Mouse (Mus musculus) heart, adult 2 months (tissue): Measurements from ENCODE around the gene Ston1. TPM values are rescaled to one million over a fixed set of nuclear protein-coding genes. Genes with fewer than 3 reads are reported as not detected.

Experiments used
- DNase-seq, 2 experiments: peaks; one replicate each; pipeline ENCODE4 v3.0.0; 2021
- H3K27ac ChIP-seq: fragments of 200-600 bp; 2 replicates; pipeline ENCODE4 v1.8.1; 2022
- H3K27me3 ChIP-seq: fragments of 200-500 bp; 2 replicates; pipeline ENCODE4 v1.6.1; 2012; ENCODE audit warnings: mild to moderate bottlenecking, low read length, inconsistent platforms, mixed read lengths; ENCODE audit not compliant: control insufficient read depth, insufficient read depth
- H3K36me3 ChIP-seq: fragments of 200-500 bp; 2 replicates; pipeline ENCODE4 v1.6.1; 2012; ENCODE audit warnings: low read length, inconsistent platforms; ENCODE audit not compliant: control insufficient read depth, insufficient read depth
- H3K4me1 ChIP-seq: fragments of 200-500 bp; 2 replicates; pipeline ENCODE4 v1.6.1; 2011; ENCODE audit warnings: low read length; ENCODE audit not compliant: control insufficient read depth, insufficient read depth
- H3K4me3 ChIP-seq: fragments of 200-600 bp; 2 replicates; pipeline ENCODE4 v1.8.1; 2022
- H3K79me2 ChIP-seq: fragments of 200-500 bp; replicated peaks from 2 replicates; pipeline ENCODE4 v1.6.1; 2012; ENCODE audit warnings: mild to moderate bottlenecking, inconsistent platforms, low read length, moderate library complexity, mixed read lengths; ENCODE audit not compliant: control insufficient read depth, insufficient read depth
- H3K9ac ChIP-seq: fragments of 200-500 bp; 2 replicates; pipeline ENCODE4 v1.6.1; 2012; ENCODE audit warnings: low read depth, mild to moderate bottlenecking, control low read depth, inconsistent platforms, low read length, mixed read lengths
- CTCF ChIP-seq: fragments of 200-600 bp; IDR thresholded peaks from 2 replicates; pipeline ENCODE4 v1.8.1; 2022; ENCODE audit warnings: antibody characterized with exemption, mild to moderate bottlenecking, moderate library complexity
- EP300 ChIP-seq: fragments of 200-500 bp; IDR thresholded peaks from 2 replicates; pipeline ENCODE4 v1.6.1; 2011; ENCODE audit warnings: low read depth, low read length, control low read depth; ENCODE audit not compliant: insufficient read depth
- POLR2A ChIP-seq: fragments of 200-500 bp; IDR thresholded peaks from 2 replicates; pipeline ENCODE4 v1.6.1; 2011; ENCODE audit warnings: mild to moderate bottlenecking, low read depth, low read length, control low read depth; ENCODE audit not compliant: insufficient read depth
- WGBS: fragments of 180-500 bp; shearing (Covaris S2); methylation state at CpG from one replicate; pipeline ENCODE4 v1.1.7; 2018; 5-methylcytosine and 5-hydroxymethylcytosine counted together
- intact Hi-C: fragments of 180-260 bp; cut with DNase I; formaldehyde crosslinking; loops from one replicate; pipeline ENCODE4 v1.15.1; 2025
- polyA plus RNA-seq: library from polyadenylated mRNA; depleted of rRNA; stranded (reverse); fragments of >200 nt; gene quantifications from 2 replicates; pipeline ENCODE4 v1.2.3, GENCODE M21; 2012
- total RNA-seq, 2 experiments: library from RNA; stranded (reverse); gene quantifications; 2 replicates each; pipeline ENCODE4 v1.2.3; 2021

Gene Ston1
- total and polyA plus RNA-seq, 3 experiments: 9.4 to 21.8 (median 18.9) TPM

GRCm38 (mm10) chr17:88628676-88629380 lies 31.3 kb downstream of the Ston1 start:
- peak; percentile 61 to 86 for DNase-seq
- no peak overlapping the region for H3K4me3 ChIP-seq
- TF ChIP-seq CTCF (no peak), POLR2A (0 out of 2 replicates have a peak, but pooled peaks have one; percentile 18), EP300 (peak; percentile 78; the same call in 1 of the 2 replicates)
- peaks cover 23% of the 10 kb centered on the region for H3K4me1 ChIP-seq
- H3K36me3 ChIP-seq: peaks cover 6% of the 10 kb centered on the region; the same call in 1 of the 2 replicates
- H3K9ac ChIP-seq: no peak overlapping the region
- H3K27me3 ChIP-seq: no peaks in the 10 kb centered on the region
- H3K27ac ChIP-seq: peak overlapping the region; percentile 42
- H3K79me2 ChIP-seq: no peaks in the 10 kb centered on the region
- intact Hi-C loops: loop anchor here (1.0 kb wide), 1 partner anchor 32 kb away; the partner anchor contains the start of gene Ston1
- 16% methylated on average over 9 of the region's 10 CpGs for WGBS

GRCm38 (mm10) chr17:88629381-88629759 lies 31.9 kb downstream of the Ston1 start:
- TF ChIP-seq CTCF: no peak
- TF ChIP-seq POLR2A: no peak
- TF ChIP-seq EP300: 0 out of 2 replicates have a peak, but pooled peaks have one; percentile 28
- Histone ChIP-seq H3K9ac (peak overlapping the region; percentile 43; the same call in 1 of the 2 replicates), H3K27ac (peak overlapping the region; percentile 42), H3K27me3 (no peaks in the 10 kb centered on the region), H3K4me3 (no peak overlapping the region), H3K79me2 (no peaks in the 10 kb centered on the region), H3K36me3 (peaks cover 6% of the 10 kb centered on the region; the same call in 1 of the 2 replicates), H3K4me1 (peaks cover 23% of the 10 kb centered on the region)
- 9% methylated on average over 4 of the region's 4 CpGs for WGBS
- peak; percentile 70 to 76 for DNase-seq
- intact Hi-C loops: loop anchor here (1.0 kb wide), 1 partner anchor 32 kb away; the partner anchor contains the start of gene Ston1

DNA sequence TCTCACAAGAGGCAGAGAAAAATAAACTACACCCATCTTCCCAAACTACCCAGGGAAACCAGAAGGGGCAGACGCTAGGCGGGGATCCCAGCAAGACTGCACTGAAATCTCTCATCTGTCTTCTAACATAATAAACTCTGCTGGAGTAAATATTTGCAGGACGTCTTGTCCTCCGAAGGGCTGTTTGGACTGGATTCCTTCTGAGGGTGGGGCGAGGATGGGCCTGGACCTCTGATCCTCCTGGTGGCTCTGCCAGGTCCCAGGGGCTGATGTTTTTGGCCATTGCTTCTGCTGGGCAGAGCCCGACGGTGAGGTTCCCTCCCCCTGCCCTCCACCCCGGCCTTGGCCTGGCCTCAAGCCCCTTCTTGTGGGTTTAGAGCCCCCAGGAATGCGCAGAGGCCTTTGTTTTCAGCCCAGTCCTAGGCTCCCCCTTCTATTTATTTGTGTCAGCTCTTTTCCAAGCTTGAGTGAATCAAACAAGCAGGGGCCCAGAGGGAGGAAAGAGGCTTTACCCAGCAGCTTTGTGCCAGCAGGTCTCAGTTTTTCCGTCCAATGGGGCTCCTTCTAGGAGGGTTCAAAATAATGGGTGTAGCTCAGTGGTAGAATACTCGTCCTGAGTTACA lies 32.6 kb downstream of the Ston1 start:
- H3K4me1 ChIP-seq: peaks cover 23% of the 10 kb centered on the region
- no peak for TF ChIP-seq POLR2A
- TF ChIP-seq EP300: 0 out of 2 replicates have a peak, but pooled peaks have one; percentile 35
- peak; percentile 38 for TF ChIP-seq CTCF
- no peaks in the 10 kb centered on the region for H3K27me3 ChIP-seq
- H3K9ac ChIP-seq: no peak overlapping the region
- peaks cover 6% of the 10 kb centered on the region; the same call in 1 of the 2 replicates for H3K36me3 ChIP-seq
- H3K79me2 ChIP-seq: no peaks in the 10 kb centered on the region
- WGBS: 40% methylated on average over 11 of the region's 11 CpGs
- peak overlapping the region; percentile 42 for H3K27ac ChIP-seq
- intact Hi-C loops: loop anchor here (1.0 kb wide), 1 partner anchor 33 kb away; the partner anchor contains the start of gene Ston1
- DNase-seq: peak; percentile 70 to 75
- H3K4me3 ChIP-seq: no peak overlapping the region

DNA sequence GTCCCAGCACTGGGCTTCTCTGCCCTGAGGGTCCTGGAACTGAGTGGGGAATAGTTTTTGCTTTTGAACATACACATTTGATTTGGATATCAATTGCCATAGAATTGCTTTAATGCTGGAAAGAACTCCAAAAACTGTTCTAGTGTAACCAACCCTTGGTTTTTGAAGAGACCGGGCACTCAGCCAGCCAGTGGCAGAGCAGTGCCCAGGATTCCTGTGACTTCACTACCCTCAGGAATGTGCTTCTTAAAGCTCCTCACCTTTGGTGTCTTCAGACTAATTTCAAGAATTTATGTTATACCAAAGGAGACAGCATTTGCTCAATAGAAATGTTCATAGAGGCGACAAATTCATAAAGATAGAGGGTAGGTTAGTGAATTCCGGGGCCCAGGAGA lies 33.1 kb downstream of the Ston1 start:
- intact Hi-C loops: no loop called here
- Histone ChIP-seq H3K27ac (peak overlapping the region; percentile 42), H3K36me3 (peaks cover 6% of the 10 kb centered on the region; the same call in 1 of the 2 replicates), H3K27me3 (no peaks in the 10 kb centered on the region), H3K9ac (no peak overlapping the region), H3K4me3 (no peak overlapping the region), H3K79me2 (no peaks in the 10 kb centered on the region), H3K4me1 (peaks cover 22% of the 10 kb centered on the region)
- DNase-seq: no peak
- TF ChIP-seq POLR2A (no peak), CTCF (no peak), EP300 (no peak)
- 69% methylated on average over 3 of the region's 3 CpGs for WGBS

GRCm38 (mm10) chr17:88632631-88633030 lies 35.1 kb downstream of the Ston1 start:
- H3K27me3 ChIP-seq: no peaks in the 10 kb centered on the region
- intact Hi-C loops: no loop called here
- TF ChIP-seq POLR2A (no peak), CTCF (no peak), EP300 (no peak)
- no peaks in the 10 kb centered on the region for H3K79me2 ChIP-seq
- 54% methylated on average over 3 of the region's 3 CpGs for WGBS
- peaks cover 6% of the 10 kb centered on the region; the same call in 1 of the 2 replicates for H3K36me3 ChIP-seq
- H3K4me1 ChIP-seq: peaks cover 13% of the 10 kb centered on the region
- H3K9ac ChIP-seq: no peak overlapping the region
- no peak for DNase-seq
- no peak overlapping the region for H3K27ac ChIP-seq
- H3K4me3 ChIP-seq: no peak overlapping the region

- Histone ChIP-seq H3K9ac (no peak overlapping the region), H3K27me3 (no peaks in the 10 kb centered on the region), H3K27ac (no peak overlapping the region), H3K4me3 (no peak overlapping the region), H3K79me2 (no peaks in the 10 kb centered on the region), H3K36me3 (no peaks in the 10 kb centered on the region; the same call in 1 of the 2 replicates), H3K4me1 (peaks cover 10% of the 10 kb centered on the region)
- no peak for DNase-seq
- 61% methylated on average over 14 of the region's 14 CpGs for WGBS
- intact Hi-C loops: no loop called here
- TF ChIP-seq CTCF (no peak), POLR2A (no peak), EP300 (no peak)
Observed at GRCm38 (mm10) chr17:88636076-88636475, 38.6 kb downstream of the Ston1 start.
